8 mouse cellular contexts compared by ENCODE assay signal in the genomic region with DNA sequence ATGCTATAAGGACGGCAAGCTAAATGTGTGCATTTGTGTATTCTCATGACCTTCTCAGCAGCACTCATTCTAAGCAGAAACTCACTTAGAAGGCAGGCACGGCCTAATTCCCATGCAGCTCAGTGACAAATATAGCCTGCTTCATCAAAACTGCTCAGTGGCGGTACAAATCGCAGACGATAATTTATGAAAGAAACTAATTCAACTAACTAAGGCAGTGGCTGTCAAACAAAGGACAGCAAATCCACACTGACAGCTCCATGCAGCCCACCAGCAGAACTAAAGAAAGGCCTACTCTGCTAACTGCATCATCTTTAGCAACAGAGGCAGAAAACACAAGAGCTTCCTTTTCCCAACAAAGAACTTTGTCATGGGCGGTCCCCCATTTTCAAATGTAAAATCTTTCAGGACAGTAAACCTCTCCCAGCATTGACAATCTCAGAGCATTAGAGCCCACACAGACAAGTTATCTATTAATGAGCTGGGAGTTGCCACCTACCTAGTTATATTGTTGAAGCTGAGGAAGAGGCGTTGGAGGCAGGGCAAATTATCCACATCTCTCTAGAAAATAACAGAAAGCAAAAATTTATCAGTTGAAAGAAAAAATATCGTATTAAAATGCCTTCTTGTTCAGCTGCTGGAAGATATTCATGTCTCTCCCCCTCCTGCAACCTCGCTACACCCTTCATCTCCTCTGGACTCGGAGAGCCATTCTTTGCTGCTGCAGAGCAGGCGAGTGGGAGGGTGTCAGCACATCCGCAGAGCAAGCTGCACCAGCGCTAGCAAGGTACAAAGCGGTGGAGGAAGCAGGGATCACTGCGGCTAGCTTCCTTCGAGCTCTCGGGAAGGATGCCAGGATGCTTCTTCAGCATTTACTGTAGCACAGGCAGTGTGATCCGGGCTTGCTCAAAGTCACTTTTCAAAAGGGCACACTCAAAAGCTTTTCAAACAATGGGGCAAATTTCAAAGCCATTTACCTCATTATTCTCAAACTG. TPM values are rescaled to one million over a fixed set of nuclear protein-coding genes. Genes with fewer than 3 reads are reported as not detected.
A peak's percentile ranks its signal among the peaks of the same experiment; 100 is the strongest.
DNase-seq lines count a peak whose midpoint lies in the region; TF ChIP-seq lines count a peak whose summit lies in the region.

No protein-coding gene starts in this region.

- DNase-seq in embryo, embryonic 10 days (ENCODE audit: low spot score): peak; percentile 48
- DNase-seq in embryo, embryonic 9.5 days (ENCODE audit: extremely low spot score): no peak
- peak; percentile 85 for DNase-seq in cerebellum, adult 9-10 months
- peak; percentile 61 for DNase-seq in gastrocnemius, adult 2 months
- DNase-seq in kidney, postnatal 4 days: peak; percentile 72 to 77
- peak; percentile 18 for DNase-seq in midbrain, embryonic 10.5 days (ENCODE audit: low spot score)
- DNase-seq in right cerebral cortex, postnatal 36 days (ENCODE audit: low spot score in 2 of 2): peak; percentile 68 to 86
- no peak for DNase-seq in B cell, adult 2 months

- H3K4me3 ChIP-seq in gastrocnemius, adult 2 months: no peak overlapping the region
- H3K4me3 ChIP-seq in midbrain, embryonic 10.5 days: no peak overlapping the region

- H3K36me3 ChIP-seq in midbrain, embryonic 10.5 days: peaks cover 4% of the 10 kb centered on the region

- intact Hi-C loops in gastrocnemius, adult 2 months (cut with DNase I): no loop called here

- peaks cover 22% of the 10 kb centered on the region for H3K4me1 ChIP-seq in midbrain, embryonic 10.5 days

- no peak overlapping the region for H3K27ac ChIP-seq in gastrocnemius, adult 2 months
- H3K27ac ChIP-seq in midbrain, embryonic 10.5 days (replicated peaks): peak overlapping the region; percentile 72

- no peaks in the 10 kb centered on the region for H3K9me3 ChIP-seq in midbrain, embryonic 10.5 days (replicated peaks)

- WGBS in midbrain, embryonic 10.5 days: 51% methylated on average over 18 of the region's 18 CpGs

- no peaks in the 10 kb centered on the region for H3K27me3 ChIP-seq in midbrain, embryonic 10.5 days (ENCODE audit: low read depth, poor library complexity, severe bottlenecking)

- TF ChIP-seq CTCF in gastrocnemius, adult 2 months (IDR thresholded peaks at IDR 0.05): no peak

RNA-seq across cellular contexts. Expression of a gene that starts 38.7 kb away (rescaled TPM):
- 1 to 10 TPM; 2.5 to 3.2 TPM for total RNA-seq in gastrocnemius, adult 2 months (2021)
- 27.6 and 38.9 TPM in 2 replicates for polyA plus RNA-seq in midbrain, embryonic 10.5 days (2016; fragmentation: Nextera tagmentation; extraction: Ambion mirVana)

Comparison
In these comparisons a context has a peak if more than half of its experiments do, and no peak if none do; other contexts are left out.
1. DNase-seq: peak in embryo, embryonic 10 days (single experiment), cerebellum, adult 9-10 months (single experiment), gastrocnemius, adult 2 months (single experiment), kidney, postnatal 4 days (2 of 2), midbrain, embryonic 10.5 days (single experiment) and right cerebral cortex, postnatal 36 days (2 of 2); none in embryo, embryonic 9.5 days (single experiment) and B cell, adult 2 months (0 of 2).